In the genomic region with DNA sequence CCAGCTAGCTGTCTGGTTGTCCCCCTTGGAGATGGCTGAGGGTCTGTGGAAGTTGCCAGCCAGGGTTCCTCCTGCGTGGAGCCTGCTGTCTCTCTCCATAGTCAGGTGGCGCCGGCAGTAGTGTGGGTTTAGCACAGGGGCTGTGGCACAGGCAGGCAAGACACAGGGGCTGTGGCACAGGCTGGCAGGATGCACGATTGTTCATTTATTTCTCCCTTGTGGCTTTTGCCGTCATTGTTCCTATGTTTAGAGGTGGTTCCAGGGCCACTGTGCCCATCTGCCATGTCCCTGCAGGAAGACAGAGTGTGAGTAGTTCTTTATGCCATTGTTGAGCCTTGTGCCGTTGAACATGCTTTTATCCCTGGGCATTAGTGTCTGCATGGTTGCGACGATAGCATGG, we compare ENCODE assay signal across 21 mouse cellular contexts. TPM values are rescaled to one million over a fixed set of nuclear protein-coding genes. Genes with fewer than 3 reads are reported as not detected.
DNase-seq lines count a peak whose midpoint lies in the region; ATAC-seq and TF ChIP-seq lines count a peak whose summit lies in the region.
"Had no signal": no experiment of that assay in that cellular context is flagged by ENCODE, and none has a peak within 500 bp of the region (broad histone marks: within the 10 kb centered on the region; RNA-seq: fewer than 3 reads in every experiment).

No protein-coding gene starts in this region.

- no peak overlapping the region for H3K4me3 ChIP-seq in midbrain, embryonic 12.5 days
- H3K4me3 ChIP-seq in midbrain, embryonic 14.5 days (replicated peaks; ENCODE audit: low read depth, low read length), result no peak overlapping the region
- no peak overlapping the region for H3K4me3 ChIP-seq in hindbrain, embryonic 12.5 days
- no peak overlapping the region for H3K4me3 ChIP-seq in neural tube, embryonic 13.5 days
- H3K4me3 ChIP-seq in lung, adult 2 months (replicated peaks; ENCODE audit: extremely low read depth, low read depth, low read length), result no peak overlapping the region
- H3K4me3 ChIP-seq: embryonic facial prominence, embryonic 13.5 days; left cerebral cortex, adult 2 months; liver, embryonic 15.5 days had no signal

- peak overlapping the region; percentile 39; the same call in 1 of the 2 replicates for H3K27ac ChIP-seq in midbrain, embryonic 12.5 days (replicated peaks)
- H3K27ac ChIP-seq in midbrain, embryonic 14.5 days (replicated peaks; ENCODE audit: low read depth, low read length), result no peak overlapping the region; the same call in 1 of the 2 replicates
- peak overlapping the region; percentile 85 for H3K27ac ChIP-seq in hindbrain, embryonic 12.5 days
- H3K27ac ChIP-seq in neural tube, embryonic 13.5 days (replicated peaks), result peak overlapping the region; percentile 87
- H3K27ac ChIP-seq: left cerebral cortex, adult 2 months; liver, embryonic 15.5 days had no signal

- no peaks in the 10 kb centered on the region for H3K27me3 ChIP-seq in midbrain, embryonic 12.5 days
- H3K27me3 ChIP-seq in midbrain, embryonic 14.5 days (ENCODE audit: control insufficient read depth, insufficient read depth, low read length), result no peaks in the 10 kb centered on the region
- no peaks in the 10 kb centered on the region for H3K27me3 ChIP-seq in hindbrain, embryonic 12.5 days
- no peaks in the 10 kb centered on the region for H3K27me3 ChIP-seq in neural tube, embryonic 13.5 days
- H3K27me3 ChIP-seq: embryonic facial prominence, embryonic 13.5 days; liver, embryonic 15.5 days; Patski had no signal

- H3K36me3 ChIP-seq in midbrain, embryonic 12.5 days, result no peaks in the 10 kb centered on the region
- H3K36me3 ChIP-seq in midbrain, embryonic 14.5 days (ENCODE audit: control insufficient read depth, insufficient read depth, low read length), result no peaks in the 10 kb centered on the region
- H3K36me3 ChIP-seq in hindbrain, embryonic 12.5 days, result no peaks in the 10 kb centered on the region
- H3K36me3 ChIP-seq in neural tube, embryonic 13.5 days, result no peaks in the 10 kb centered on the region
- H3K36me3 ChIP-seq: embryonic facial prominence, embryonic 13.5 days; liver, embryonic 15.5 days had no signal

- TF ChIP-seq CTCF in lung, adult 2 months (IDR thresholded peaks at IDR 0.05; ENCODE audit: insufficient read depth, low read length), result no peak

- H3K9me3 ChIP-seq in midbrain, embryonic 12.5 days, result no peaks in the 10 kb centered on the region
- no peaks in the 10 kb centered on the region for H3K9me3 ChIP-seq in midbrain, embryonic 14.5 days (ENCODE audit: control insufficient read depth, low read length)
- H3K9me3 ChIP-seq in hindbrain, embryonic 12.5 days (replicated peaks), result no peaks in the 10 kb centered on the region
- no peaks in the 10 kb centered on the region for H3K9me3 ChIP-seq in neural tube, embryonic 13.5 days
- H3K9me3 ChIP-seq: embryonic facial prominence, embryonic 13.5 days; liver, embryonic 15.5 days had no signal

- no peak overlapping the region for H3K9ac ChIP-seq in midbrain, embryonic 12.5 days (replicated peaks)
- H3K9ac ChIP-seq in midbrain, embryonic 14.5 days (replicated peaks; ENCODE audit: low read length), result no peak overlapping the region
- no peak overlapping the region for H3K9ac ChIP-seq in hindbrain, embryonic 12.5 days
- H3K9ac ChIP-seq in neural tube, embryonic 13.5 days, result no peak overlapping the region
- H3K9ac ChIP-seq: embryonic facial prominence, embryonic 13.5 days; liver, embryonic 15.5 days had no signal

- peaks cover 64% of the 10 kb centered on the region for H3K4me1 ChIP-seq in midbrain, embryonic 12.5 days
- peaks cover 59% of the 10 kb centered on the region for H3K4me1 ChIP-seq in midbrain, embryonic 14.5 days (ENCODE audit: control insufficient read depth, insufficient read depth, low read length)
- peaks cover 71% of the 10 kb centered on the region for H3K4me1 ChIP-seq in hindbrain, embryonic 12.5 days
- peaks cover 84% of the 10 kb centered on the region for H3K4me1 ChIP-seq in neural tube, embryonic 13.5 days (replicated peaks)
- H3K4me1 ChIP-seq in lung, adult 2 months (ENCODE audit: control insufficient read depth, insufficient read depth, low read length), result peaks cover 11% of the 10 kb centered on the region
- H3K4me1 ChIP-seq: liver, embryonic 15.5 days had no signal

- TF ChIP-seq POLR2A in lung, adult 2 months (IDR thresholded peaks at IDR 0.05; ENCODE audit: borderline replicate concordance, extremely low read depth, low read depth, low read length), result no peak

- peak; percentile 85 for DNase-seq in heart, adult 11 months
- DNase-seq in heart, adult 18-20 months, result no peak
- DNase-seq in midbrain, embryonic 14.5 days, result no peak
- DNase-seq in lung, adult 2 months, result no peak
- DNase-seq: adrenal gland, postnatal 25 days; cerebellum, adult 9-10 months; heart, postnatal 4 days; kidney, adult 18-20 months; kidney, postnatal 14 days; lung, postnatal 10 days; right cerebral cortex, adult 18-20 months; spleen, adult 18-20 months; thymus, adult 2 months had no signal

- H3K4me2 ChIP-seq in midbrain, embryonic 12.5 days (replicated peaks), result no peak overlapping the region
- H3K4me2 ChIP-seq in midbrain, embryonic 14.5 days (ENCODE audit: low read length), result no peak overlapping the region
- no peak overlapping the region for H3K4me2 ChIP-seq in hindbrain, embryonic 12.5 days (replicated peaks)
- no peak overlapping the region for H3K4me2 ChIP-seq in neural tube, embryonic 13.5 days
- H3K4me2 ChIP-seq: embryonic facial prominence, embryonic 13.5 days; liver, embryonic 15.5 days had no signal

- no peak for ATAC-seq in midbrain, embryonic 12.5 days (ENCODE audit: low FRiP score, low read depth)
- no peak for ATAC-seq in midbrain, embryonic 14.5 days (ENCODE audit: low FRiP score, low TSS enrichment)
- ATAC-seq in hindbrain, embryonic 12.5 days (ENCODE audit: low FRiP score), result peak; percentile 34; the same call in 1 of the 2 replicates
- peak; percentile 49; the same call in 1 of the 2 replicates for ATAC-seq in neural tube, embryonic 13.5 days (ENCODE audit: low read depth)
- ATAC-seq: activated CD4-positive, CD25-positive, alpha-beta regulatory T cell, adult 4 months; Patski had no signal

- WGBS in midbrain, embryonic 12.5 days, result 82% methylated on average over 8 of the region's 8 CpGs
- 57% methylated on average over 8 of the region's 8 CpGs for WGBS in midbrain, embryonic 14.5 days
- WGBS in hindbrain, embryonic 12.5 days, result 60% methylated on average over 8 of the region's 8 CpGs
- WGBS in neural tube, embryonic 13.5 days, result 32% methylated on average over 8 of the region's 8 CpGs
- WGBS in lung, adult 2 months, result 78% methylated on average over 8 of the region's 8 CpGs

RNA-seq across cellular contexts. Expression of a gene that starts 33.4 kb away (rescaled TPM):
- 10 to 100 TPM; 16.9 to 19.2 TPM for total RNA-seq in heart, adult 18-20 months (2021)
- 60.7 and 64.6 TPM in 2 replicates for polyA plus RNA-seq in midbrain, embryonic 12.5 days (2016; fragmentation: Nextera tagmentation; extraction: Ambion mirVana)
- 64.6 and 81.8 TPM in 2 replicates for polyA plus RNA-seq in midbrain, embryonic 14.5 days (2014; fragmentation: Nextera tagmentation; extraction: Ambion mirVana)
- 80.4 and 98.4 TPM in 2 replicates for polyA plus RNA-seq in hindbrain, embryonic 12.5 days (2016; fragmentation: Nextera tagmentation; extraction: Ambion mirVana)
- 92.2 and 99.6 TPM in 2 replicates for polyA plus RNA-seq in neural tube, embryonic 13.5 days (2015; fragmentation: Nextera tagmentation; extraction: Ambion mirVana)
- polyA plus RNA-seq in lung, adult 2 months (2012; rRNA removed), result 13.7 and 19.7 TPM in 2 replicates

Comparison
In these comparisons a context has a peak if more than half of its experiments do, and no peak if none do; other contexts are left out.
1. ATAC-seq: peak in hindbrain, embryonic 12.5 days (single experiment) and neural tube, embryonic 13.5 days (single experiment); none in midbrain, embryonic 12.5 days (single experiment) and midbrain, embryonic 14.5 days (single experiment).